Mouse (Mus musculus) MEL (cell line): Measurements from ENCODE around the gene Def8. TPM values are rescaled to one million over a fixed set of nuclear protein-coding genes. Genes with fewer than 3 reads are reported as not detected.

ENCODE experiments used
- DNase-seq: peaks from one replicate; pipeline ENCODE4 v3.0.0; 2011; ENCODE audit warnings: low read depth, low spot score
- H3K27ac ChIP-seq: 2 replicates; pipeline ENCODE4 v1.5.1; 2012; ENCODE audit warnings: low read depth, mild to moderate bottlenecking, control low read depth, low read length, moderate library complexity; ENCODE audit not compliant: control insufficient read depth
- H3K27me3 ChIP-seq, 2 experiments: fragments of 150-350 bp in 1 of 2; sonication (generic) in 1 of 2; 2 replicates each; pipeline ENCODE4 v1.6.1; 2012; ENCODE audit warnings: low read length in 2 of 2, mild to moderate bottlenecking in 2 of 2, improper control_type of control experiment in 1 of 2, moderate library complexity in 1 of 2; ENCODE audit not compliant: insufficient read depth in 2 of 2, control insufficient read depth in 1 of 2
- H3K36me3 ChIP-seq, 2 experiments: 2 replicates each; pipeline ENCODE4 v1.6.1; 2012 to 2014; ENCODE audit warnings: low read length in 2 of 2, improper control_type of control experiment in 1 of 2, inconsistent platforms in 1 of 2, mild to moderate bottlenecking in 1 of 2; ENCODE audit not compliant: insufficient read depth in 2 of 2, control insufficient read depth in 1 of 2
- H3K4me1 ChIP-seq, 2 experiments: fragments of 150-350 bp in 1 of 2; sonication (generic) in 1 of 2; 2 replicates each; pipeline ENCODE4 v1.6.1; 2012; ENCODE audit warnings: low read length in 2 of 2, improper control_type of control experiment in 1 of 2, mild to moderate bottlenecking in 1 of 2; ENCODE audit not compliant: insufficient read depth in 2 of 2, control insufficient read depth in 1 of 2
- H3K4me3 ChIP-seq, 2 experiments: fragments of 150-350 bp in 1 of 2; sonication (generic) in 1 of 2; 2 replicates each; pipeline ENCODE4 v1.5.1; 2012; ENCODE audit warnings: low read depth in 2 of 2, low read length in 2 of 2, mild to moderate bottlenecking in 2 of 2, moderate library complexity in 2 of 2, control low read depth in 1 of 2, improper control_type of control experiment in 1 of 2; ENCODE audit not compliant: control insufficient read depth in 1 of 2, insufficient read depth in 1 of 2
- H3K79me2 ChIP-seq: 2 replicates; pipeline ENCODE4 v1.6.1; 2012; ENCODE audit warnings: mild to moderate bottlenecking, low read length, moderate library complexity; ENCODE audit not compliant: control insufficient read depth, poor library complexity, insufficient read depth
- H3K9ac ChIP-seq: 2 replicates; pipeline ENCODE4 v1.6.1; 2012; ENCODE audit warnings: low read depth, mild to moderate bottlenecking, control low read depth, low read length, moderate library complexity; ENCODE audit not compliant: control insufficient read depth, poor library complexity, severe bottlenecking
- H3K9me3 ChIP-seq: fragments of 150-350 bp; sonication (generic); replicated peaks from 2 replicates; pipeline ENCODE4 v1.6.1; 2012; ENCODE audit warnings: mild to moderate bottlenecking, low read length, improper control_type of control experiment, moderate library complexity; ENCODE audit not compliant: insufficient read depth
- CHD1 ChIP-seq: IDR thresholded peaks from 2 replicates; pipeline ENCODE4 v1.6.1; 2012; ENCODE audit warnings: low read depth, mild to moderate bottlenecking, inconsistent platforms, low read length, improper control_type of control experiment
- CHD2 ChIP-seq: IDR thresholded peaks from 2 replicates; pipeline ENCODE4 v1.6.1; 2011; ENCODE audit warnings: low read length, improper control_type of control experiment
- CTCF ChIP-seq, 3 experiments: IDR thresholded peaks in 2 of 3; conservative IDR thresholded peaks in 1 of 3; 2 replicates each; pipeline ENCODE4 v1.5.1; 2011 to 2012; ENCODE audit warnings: low read length in 3 of 3, low read depth in 2 of 3, mild to moderate bottlenecking in 2 of 3, improper control_type of control experiment in 1 of 3, inconsistent platforms in 1 of 3, mixed read lengths in 1 of 3, moderate library complexity in 1 of 3; ENCODE audit not compliant: control insufficient read depth in 1 of 3, insufficient read depth in 1 of 3, poor library complexity in 1 of 3, severe bottlenecking in 1 of 3
- ETS1 ChIP-seq: IDR thresholded peaks from 2 replicates; pipeline ENCODE4 v1.6.1; 2012; ENCODE audit warnings: low read depth, mild to moderate bottlenecking, inconsistent platforms, low read length, improper control_type of control experiment, moderate library complexity
- GATA1 ChIP-seq: IDR thresholded peaks from 2 replicates; pipeline ENCODE4 v1.6.1; 2011; ENCODE audit warnings: low read depth, low read length, improper control_type of control experiment
- MEF2A ChIP-seq: IDR thresholded peaks from 2 replicates; pipeline ENCODE4 v1.6.1; 2014; ENCODE audit warnings: low read depth, mild to moderate bottlenecking, inconsistent platforms, low read length, improper control_type of control experiment; ENCODE audit not compliant: poor library complexity, insufficient replicate concordance, severe bottlenecking; ENCODE audit errors: extremely low read depth
- MYB ChIP-seq: IDR thresholded peaks from 2 replicates; pipeline ENCODE4 v1.6.1; 2011; ENCODE audit warnings: mild to moderate bottlenecking, low read depth, low read length, improper control_type of control experiment
- NRF1 ChIP-seq: IDR thresholded peaks from 2 replicates; pipeline ENCODE4 v1.6.1; 2014; ENCODE audit warnings: low read depth, mild to moderate bottlenecking, inconsistent platforms, low read length, improper control_type of control experiment, moderate library complexity; ENCODE audit not compliant: poor library complexity, insufficient read depth, severe bottlenecking
- POLR2A ChIP-seq, 2 experiments: IDR thresholded peaks; 2 replicates each; pipeline ENCODE4 v1.6.1; 2011 to 2012; ENCODE audit warnings: low read length in 2 of 2, mild to moderate bottlenecking in 2 of 2, control low read depth in 1 of 2, improper control_type of control experiment in 1 of 2, low read depth in 1 of 2, moderate library complexity in 1 of 2; ENCODE audit not compliant: control insufficient read depth in 1 of 2, insufficient read depth in 1 of 2, poor library complexity in 1 of 2
- RCOR1 ChIP-seq: IDR thresholded peaks from 2 replicates; pipeline ENCODE4 v1.6.1; 2012; ENCODE audit warnings: low read depth, mild to moderate bottlenecking, inconsistent platforms, low read length, improper control_type of control experiment
- SIN3A ChIP-seq: IDR thresholded peaks from 2 replicates; pipeline ENCODE4 v1.6.1; 2012; ENCODE audit warnings: low read length, improper control_type of control experiment, inconsistent platforms
- USF2 ChIP-seq, 2 experiments: IDR thresholded peaks; 2 replicates each; pipeline ENCODE4 v1.6.1; 2011 to 2012; ENCODE audit warnings: improper control_type of control experiment in 2 of 2, low read length in 2 of 2, borderline replicate concordance in 1 of 2, inconsistent platforms in 1 of 2, low read depth in 1 of 2, mild to moderate bottlenecking in 1 of 2; ENCODE audit not compliant: insufficient read depth in 1 of 2
- ZKSCAN1 ChIP-seq: IDR thresholded peaks from 2 replicates; pipeline ENCODE4 v1.6.1; 2012; ENCODE audit warnings: low read depth, mild to moderate bottlenecking, inconsistent platforms, low read length, improper control_type of control experiment, moderate library complexity
- ZMIZ1 ChIP-seq: IDR thresholded peaks from 2 replicates; pipeline ENCODE4 v1.6.1; 2012; ENCODE audit warnings: low read depth, mild to moderate bottlenecking, inconsistent platforms, low read length, improper control_type of control experiment, moderate library complexity
- polyA plus RNA-seq, 2 experiments: library from polyadenylated mRNA; stranded (reverse) in 1 of 2; unstranded in 1 of 2; fragments of >175 nt in 1 of 2; fragments of >200 nt in 1 of 2; gene quantifications; 2 replicates each; pipeline versions ENCODE4 v1.2.1 to v1.2.4; 2012; ENCODE audit warnings: low replicate concordance in 2 of 2, low read depth in 1 of 2; ENCODE audit not compliant: insufficient read length in 2 of 2, insufficient read depth in 1 of 2, missing spikeins in 1 of 2
- total RNA-seq: library from RNA; depleted of rRNA; stranded (reverse); fragments of 300-350 nt; gene quantifications from 2 replicates; pipeline ENCODE4 v1.2.3, GENCODE M21; 2012

The Def8 gene
- total and polyA plus RNA-seq, 3 experiments = 26.0 to 34.0 TPM; not detected in 1

DNA sequence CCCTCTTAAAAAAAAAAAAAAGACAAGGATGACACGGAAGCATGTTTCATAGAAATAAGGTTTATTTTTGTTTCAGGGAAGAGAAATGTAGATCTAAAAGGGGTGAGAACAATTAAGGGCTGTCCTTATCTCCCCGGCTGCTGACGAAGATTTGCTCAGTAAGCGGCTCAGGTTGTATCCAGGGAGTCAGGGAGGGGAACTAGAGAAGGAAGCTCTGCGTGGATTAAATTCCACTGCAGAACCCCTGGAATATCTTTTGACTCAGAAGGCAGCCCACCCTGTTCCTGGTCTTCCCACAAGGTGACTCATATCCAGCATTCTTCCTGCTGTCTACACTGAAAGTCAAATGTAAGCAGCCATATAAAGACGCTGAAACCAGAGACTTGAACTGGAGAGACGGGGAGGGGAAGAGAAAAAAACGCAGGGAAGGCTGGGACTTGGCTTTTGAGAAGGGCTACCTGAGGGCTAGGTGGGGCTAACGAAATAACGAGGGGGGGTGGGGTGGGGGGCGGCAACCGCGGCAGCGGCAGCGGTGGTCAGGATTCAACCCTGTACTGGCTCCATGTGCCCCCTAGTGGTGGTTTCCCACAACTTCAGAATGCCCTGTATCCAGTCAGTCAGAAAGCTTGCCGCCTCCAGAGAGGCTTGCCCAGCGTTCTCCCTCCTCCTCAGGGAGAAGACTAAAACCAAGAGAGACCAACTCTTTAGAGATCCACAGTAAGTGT, 1.1 kb upstream of the Def8 start (continued):
- TF ChIP-seq NRF1 (no peak), GATA1 (peak; percentile 63)

- no peaks in the 10 kb centered on the region for H3K27me3 ChIP-seq
- H3K36me3 ChIP-seq = no peaks in the 10 kb centered on the region; a peak in 1 of 4 replicates
- H3K27ac ChIP-seq = no peak overlapping the region
- H3K9me3 ChIP-seq = 0 out of 2 replicates have a peak, but pooled peaks cover 2% of the 10 kb centered on the region
- H3K4me3 ChIP-seq = peak overlapping the region; percentile 11 to 63; a peak in 3 of 4 replicates
- H3K9ac ChIP-seq = no peak overlapping the region; the same call in 1 of the 2 replicates
- H3K4me1 ChIP-seq = peaks cover 4% of the 10 kb centered on the region in 2 experiments; a peak in 3 of 4 replicates
- no peak for DNase-seq
- no peaks in the 10 kb centered on the region for H3K79me2 ChIP-seq
- no peak for TF ChIP-seq POLR2A (IDR thresholded peaks at IDR 0.05; ENCODE audit: control insufficient read depth in 1 of 2, insufficient read depth in 1 of 2, low read depth in 1 of 2, low read length in 2 of 2, poor library complexity in 1 of 2)
- no peak for TF ChIP-seq RCOR1
- no peak for TF ChIP-seq USF2 (IDR thresholded peaks at IDR 0.05; ENCODE audit: borderline replicate concordance in 1 of 2, insufficient read depth in 1 of 2, low read depth in 1 of 2, low read length in 2 of 2)
- TF ChIP-seq CTCF (IDR thresholded peaks at IDR 0.05 in 2 of 3, conservative IDR thresholded peaks at IDR 0.05 in 1 of 3; ENCODE audit: control insufficient read depth in 1 of 3, insufficient read depth in 1 of 3, low read depth in 2 of 3, low read length in 3 of 3, poor library complexity in 1 of 3, severe bottlenecking in 1 of 3) = no peak
- no peak for TF ChIP-seq CHD1
- TF ChIP-seq ZMIZ1 = no peak
- no peak for TF ChIP-seq SIN3A
- TF ChIP-seq CHD2 = no peak
- no peak for TF ChIP-seq MYB
- no peak for TF ChIP-seq ZKSCAN1
- TF ChIP-seq ETS1 = no peak
- TF ChIP-seq MEF2A = no peak
Observed at GRCm38 (mm10) chr8:123422781-123423159, 557 bp upstream of the Def8 start.
